Comparison of ENCODE assay signal across 38 mouse cellular contexts in genomic region chr10:128429052-128429451, GRCm38 (mm10). TPM values are rescaled to one million over a fixed set of nuclear protein-coding genes. Genes with fewer than 3 reads are reported as not detected.
"Had no signal": no experiment of that assay in that cellular context is flagged by ENCODE, and none has a peak within 500 bp of the region (broad histone marks: within the 10 kb centered on the region; RNA-seq: fewer than 3 reads in every experiment).

No protein-coding gene starts in this region.

- H3K27me3 ChIP-seq: heart, embryonic 12.5 days; heart, embryonic 13.5 days; heart, embryonic 15.5 days; hindbrain, embryonic 12.5 days; hindbrain, embryonic 13.5 days; hindbrain, embryonic 15.5 days; intestine, embryonic 15.5 days; kidney, embryonic 15.5 days had no signal

- H3K4me3 ChIP-seq: heart, embryonic 10.5 days; heart, embryonic 12.5 days; heart, embryonic 13.5 days; heart, embryonic 15.5 days; hindbrain, embryonic 10.5 days; hindbrain, embryonic 12.5 days; hindbrain, embryonic 13.5 days; hindbrain, embryonic 15.5 days; intestine, embryonic 15.5 days; kidney, embryonic 15.5 days; layer of hippocampus, adult 2 months had no signal

- H3K27ac ChIP-seq: heart, embryonic 10.5 days; heart, embryonic 13.5 days; heart, embryonic 15.5 days; hindbrain, embryonic 10.5 days; hindbrain, embryonic 12.5 days; hindbrain, embryonic 13.5 days; hindbrain, embryonic 14.5 days; hindbrain, embryonic 15.5 days; hindbrain, postnatal 0 days; intestine, embryonic 15.5 days; kidney, embryonic 15.5 days; kidney, postnatal 0 days; layer of hippocampus, adult 2 months had no signal

- H3K4me2 ChIP-seq: heart, embryonic 11.5 days; heart, embryonic 12.5 days; heart, embryonic 13.5 days; heart, embryonic 15.5 days; hindbrain, embryonic 12.5 days; hindbrain, embryonic 13.5 days; hindbrain, embryonic 14.5 days; hindbrain, embryonic 15.5 days; intestine, embryonic 15.5 days; kidney, embryonic 15.5 days had no signal

- ATAC-seq: hindbrain, embryonic 16.5 days; hindbrain, postnatal 0 days; inflammation-experienced regulatory T-cells, adult 6 months; intestine, embryonic 15.5 days; intestine, embryonic 16.5 days; intestine, postnatal 0 days had no signal

- H3K4me1 ChIP-seq: heart, embryonic 10.5 days; heart, embryonic 15.5 days; hindbrain, embryonic 10.5 days; hindbrain, embryonic 12.5 days; hindbrain, embryonic 13.5 days; hindbrain, embryonic 15.5 days; intestine, embryonic 15.5 days had no signal

- DNase-seq: heart, postnatal 10 days; heart, postnatal 14 days; heart, postnatal 36 days; heart, postnatal 4 days; kidney, adult 11 months; kidney, adult 18-20 months; kidney, adult 2 months; kidney, adult 8-10 months; kidney, adult 9 months; kidney, postnatal 10 days; kidney, postnatal 14 days; kidney, postnatal 25 days; kidney, postnatal 36 days; kidney, postnatal 4 days; layer of hippocampus, adult 9-11 months; layer of hippocampus, postnatal 36 days had no signal

- H3K9me3 ChIP-seq: heart, embryonic 10.5 days; heart, embryonic 12.5 days; heart, embryonic 13.5 days; heart, embryonic 15.5 days; hindbrain, embryonic 10.5 days; hindbrain, embryonic 12.5 days; hindbrain, embryonic 13.5 days; hindbrain, embryonic 15.5 days; intestine, embryonic 15.5 days; kidney, embryonic 15.5 days had no signal

- H3K9ac ChIP-seq: heart, embryonic 12.5 days; heart, embryonic 13.5 days; heart, embryonic 15.5 days; hindbrain, embryonic 12.5 days; hindbrain, embryonic 13.5 days; hindbrain, embryonic 14.5 days; hindbrain, embryonic 15.5 days; intestine, embryonic 15.5 days; kidney, embryonic 15.5 days had no signal

RNA-seq across cellular contexts. Expression of gene Slc39a5, which starts 28.0 kb away (rescaled TPM):
- polyA plus RNA-seq: heart, embryonic 14.5 days; heart, postnatal 0 days; hindbrain, embryonic 10.5 days; hindbrain, embryonic 11.5 days; hindbrain, embryonic 13.5 days; hindbrain, embryonic 14.5 days; inflammation-experienced regulatory T-cells, adult 6 months had no signal
